Mouse (Mus musculus): ENCODE data around the gene Usp6nl. TPM values are rescaled to one million over a fixed set of nuclear protein-coding genes. Genes with fewer than 3 reads are reported as not detected.

Gene Usp6nl
- total RNA-seq, 1 experiment from 2014 or later = 31.7 TPM

GRCm38 (mm10) chr2:6484179-6484578 is 161.7 kb downstream of the Usp6nl start:
- no peak for ATAC-seq (ENCODE audit: extremely low read depth, insufficient number of reproducible peaks, low FRiP score, poor library complexity, severe bottlenecking)

GRCm38 (mm10) chr2:6487566-6488488 is 165.4 kb downstream of the Usp6nl start:
- ATAC-seq (ENCODE audit: extremely low read depth, insufficient number of reproducible peaks, low FRiP score, poor library complexity, severe bottlenecking) = no peak

- no peak for ATAC-seq (ENCODE audit: extremely low read depth, insufficient number of reproducible peaks, low FRiP score, poor library complexity, severe bottlenecking)
Measured at GRCm38 (mm10) chr2:6488489-6489056, 166.1 kb downstream of the Usp6nl start.

GRCm38 (mm10) chr2:6490076-6490475 is 167.6 kb downstream of the Usp6nl start:
- no peak for ATAC-seq (ENCODE audit: extremely low read depth, insufficient number of reproducible peaks, low FRiP score, poor library complexity, severe bottlenecking)

- ATAC-seq (ENCODE audit: extremely low read depth, insufficient number of reproducible peaks, low FRiP score, poor library complexity, severe bottlenecking) = no peak
Measured at GRCm38 (mm10) chr2:6490870-6491269, 168.4 kb downstream of the Usp6nl start.

GRCm38 (mm10) chr2:6493886-6494285 is 171.4 kb downstream of the Usp6nl start:
- ATAC-seq (ENCODE audit: extremely low read depth, insufficient number of reproducible peaks, low FRiP score, poor library complexity, severe bottlenecking) = no peak

Other genes with a start within 250 kb of the Usp6nl start
- 0.25 and 0.47 TPM in 2 replicates for gene Proser2, start 192.5 kb upstream of the Usp6nl start, total RNA-seq (2017)
- 0.93 and 1.1 TPM in 2 replicates for gene Echdc3, start 109.6 kb upstream of the Usp6nl start, total RNA-seq (2017)

Data from neutrophil, adult 5-6 weeks (primary cell).